ENCODE assay signal across 7 mouse cellular contexts in genomic region chr14:12341075-12341788, GRCm38 (mm10). TPM values are rescaled to one million over a fixed set of nuclear protein-coding genes. Genes with fewer than 3 reads are reported as not detected.
DNase-seq lines count a peak whose midpoint lies in the region; ATAC-seq lines count a peak whose summit lies in the region.

No protein-coding gene starts in this region.

- no peak overlapping the region for H3K9ac ChIP-seq in liver, embryonic 11.5 days (ENCODE audit: low read depth, low read length)
- no peak overlapping the region for H3K9ac ChIP-seq in hindbrain, embryonic 15.5 days
- H3K9ac ChIP-seq in neural tube, embryonic 11.5 days (ENCODE audit: low read length), result no peak overlapping the region

- H3K4me3 ChIP-seq in liver, embryonic 11.5 days (ENCODE audit: low read depth, low read length), result no peak overlapping the region
- H3K4me3 ChIP-seq in hindbrain, embryonic 15.5 days, result no peak overlapping the region
- H3K4me3 ChIP-seq in neural tube, embryonic 11.5 days (ENCODE audit: low read depth, low read length), result no peak overlapping the region

- no peak for ATAC-seq in liver, embryonic 11.5 days (replicated peaks; ENCODE audit: low FRiP score)
- no peak for ATAC-seq in hindbrain, embryonic 15.5 days (ENCODE audit: low FRiP score, low read depth)
- no peak for ATAC-seq in neural tube, embryonic 11.5 days (ENCODE audit: insufficient read depth, low FRiP score, low TSS enrichment)
- no peak for ATAC-seq in activated CD4-positive, CD25-positive, alpha-beta regulatory T cell, adult 4 months

- WGBS in liver, embryonic 11.5 days, result under 1% methylated on average over 42 of the region's 42 CpGs
- under 1% methylated on average over 42 of the region's 42 CpGs for WGBS in hindbrain, embryonic 15.5 days
- WGBS in neural tube, embryonic 11.5 days, result under 1% methylated on average over 42 of the region's 42 CpGs

- no peaks in the 10 kb centered on the region for H3K9me3 ChIP-seq in liver, embryonic 11.5 days (ENCODE audit: control insufficient read depth, low read length)
- no peaks in the 10 kb centered on the region for H3K9me3 ChIP-seq in hindbrain, embryonic 15.5 days
- no peaks in the 10 kb centered on the region for H3K9me3 ChIP-seq in neural tube, embryonic 11.5 days (ENCODE audit: control insufficient read depth, low read length)

- no peak overlapping the region for H3K27ac ChIP-seq in liver, embryonic 11.5 days (ENCODE audit: low read depth, low read length)
- H3K27ac ChIP-seq in hindbrain, embryonic 15.5 days (replicated peaks), result no peak overlapping the region
- no peak overlapping the region for H3K27ac ChIP-seq in neural tube, embryonic 11.5 days (ENCODE audit: low read depth, low read length)

- H3K4me1 ChIP-seq in liver, embryonic 11.5 days (replicated peaks; ENCODE audit: control insufficient read depth, insufficient read depth, low read length), result no peaks in the 10 kb centered on the region
- peaks cover 23% of the 10 kb centered on the region for H3K4me1 ChIP-seq in hindbrain, embryonic 15.5 days (replicated peaks)
- H3K4me1 ChIP-seq in neural tube, embryonic 11.5 days (ENCODE audit: control insufficient read depth, insufficient read depth, low read length), result no peaks in the 10 kb centered on the region; the same call in 1 of the 2 replicates

- no peak overlapping the region for H3K4me2 ChIP-seq in liver, embryonic 11.5 days
- peak overlapping the region; percentile 13 for H3K4me2 ChIP-seq in hindbrain, embryonic 15.5 days
- H3K4me2 ChIP-seq in neural tube, embryonic 11.5 days (ENCODE audit: low read depth), result no peak overlapping the region

- peak; percentile 34 for DNase-seq in liver, embryonic 11.5 days (ENCODE audit: low spot score)
- no peak for DNase-seq in liver
- peak; percentile 68 for DNase-seq in embryo, embryonic 9.5 days (ENCODE audit: extremely low spot score)
- DNase-seq in neural tube, embryonic 11.5 days (ENCODE audit: low spot score), result peak; percentile 56
- no peak for DNase-seq in ovary, postnatal 10 days (ENCODE audit: low spot score)

- H3K27me3 ChIP-seq in liver, embryonic 11.5 days (replicated peaks; ENCODE audit: control insufficient read depth, insufficient read depth, low read length), result peaks cover 95% of the 10 kb centered on the region
- peaks cover 82% of the 10 kb centered on the region for H3K27me3 ChIP-seq in hindbrain, embryonic 15.5 days
- peaks cover 99% of the 10 kb centered on the region for H3K27me3 ChIP-seq in neural tube, embryonic 11.5 days (ENCODE audit: control insufficient read depth, insufficient read depth, low read length)

- H3K36me3 ChIP-seq in liver, embryonic 11.5 days (ENCODE audit: control insufficient read depth, insufficient read depth, low read length), result no peaks in the 10 kb centered on the region
- no peaks in the 10 kb centered on the region for H3K36me3 ChIP-seq in hindbrain, embryonic 15.5 days
- no peaks in the 10 kb centered on the region for H3K36me3 ChIP-seq in neural tube, embryonic 11.5 days (ENCODE audit: control insufficient read depth, insufficient read depth, low read length)

RNA-seq across cellular contexts. Expression of gene Fezf2, which starts 6.8 kb away (rescaled TPM):
- polyA plus RNA-seq in liver, embryonic 11.5 days (2014; fragmentation: Nextera tagmentation; extraction: Ambion mirVana), result 0.11 TPM in 1 of 2 replicates, not detected in the other
- polyA plus RNA-seq in hindbrain, embryonic 15.5 days (2015; fragmentation: Nextera tagmentation; extraction: Ambion mirVana), result 1.2 TPM in 1 of 2 replicates, not detected in the other
- polyA plus RNA-seq in neural tube, embryonic 11.5 days (2014; fragmentation: Nextera tagmentation; extraction: Ambion mirVana), result not detected in 2 replicates
- polyA plus RNA-seq in activated CD4-positive, CD25-positive, alpha-beta regulatory T cell, adult 4 months (2017; shearing (Covaris generic)), result under 1 TPM in 1 of 2 experiments, not detected in 1; 0.15 TPM

RNA-seq across cellular contexts. Expression of gene 3830406C13Rik, which starts 57.3 kb away (rescaled TPM):
- polyA plus RNA-seq in liver, embryonic 11.5 days (2014; fragmentation: Nextera tagmentation; extraction: Ambion mirVana), result 30.8 and 37.7 TPM in 2 replicates
- 35.6 and 39.1 TPM in 2 replicates for polyA plus RNA-seq in hindbrain, embryonic 15.5 days (2015; fragmentation: Nextera tagmentation; extraction: Ambion mirVana)
- polyA plus RNA-seq in neural tube, embryonic 11.5 days (2014; fragmentation: Nextera tagmentation; extraction: Ambion mirVana), result 20.7 and 21.3 TPM in 2 replicates
- 100 to 1,000 TPM; 102 to 119 TPM for polyA plus RNA-seq in activated CD4-positive, CD25-positive, alpha-beta regulatory T cell, adult 4 months (2017; shearing (Covaris generic))

RNA-seq across cellular contexts. Expression of gene Gm49355, which starts 57.5 kb away (rescaled TPM):
- 0.25 and 0.29 TPM in 2 replicates for polyA plus RNA-seq in liver, embryonic 11.5 days (2014; fragmentation: Nextera tagmentation; extraction: Ambion mirVana)
- polyA plus RNA-seq in hindbrain, embryonic 15.5 days (2015; fragmentation: Nextera tagmentation; extraction: Ambion mirVana), result 0.06 and 0.10 TPM in 2 replicates
- polyA plus RNA-seq in neural tube, embryonic 11.5 days (2014; fragmentation: Nextera tagmentation; extraction: Ambion mirVana), result 0.12 and 0.16 TPM in 2 replicates
- under 1 TPM in 1 of 2 experiments, not detected in 1; 0.28 TPM for polyA plus RNA-seq in activated CD4-positive, CD25-positive, alpha-beta regulatory T cell, adult 4 months (2017; shearing (Covaris generic))

Comparison
In these comparisons a context has a peak if more than half of its experiments do, and no peak if none do; other contexts are left out.
1. DNase-seq: peak in liver, embryonic 11.5 days (single experiment), embryo, embryonic 9.5 days (single experiment) and neural tube, embryonic 11.5 days (single experiment); none in liver (single experiment) and ovary, postnatal 10 days (single experiment).